Mouse (Mus musculus) left cerebral cortex, adult 8-10 months (tissue): ENCODE measurements at regions not wholly inside any gene's neighbourhood (a gene's known extent, or its start where the extent isn't known, plus 50 kb on each side); places are given as distances from the start of the nearest gene placed in this dataset.

Experiments
- DNase-seq, 2 experiments: peaks; one replicate each; pipeline ENCODE4 v3.0.0; 2022; ENCODE audit warnings: low spot score in 2 of 2

GRCm38 (mm10) chr16:9113801-9114200 lies 283.9 kb downstream of the 1810013L24Rik start:
- no peak for DNase-seq

GRCm38 (mm10) chr16:9115548-9115947 lies 285.6 kb downstream of the 1810013L24Rik start:
- DNase-seq, result no peak

GRCm38 (mm10) chr16:9121581-9121980 lies 291.7 kb downstream of the 1810013L24Rik start:
- DNase-seq, result no peak

GRCm38 (mm10) chr16:9132113-9132512 lies 302.2 kb downstream of the 1810013L24Rik start:
- DNase-seq, result no peak

GRCm38 (mm10) chr16:9132778-9133177 lies 302.9 kb downstream of the 1810013L24Rik start:
- no peak for DNase-seq

GRCm38 (mm10) chr16:9135377-9135776 lies 305.5 kb downstream of the 1810013L24Rik start:
- no peak for DNase-seq

GRCm38 (mm10) chr16:9138552-9139224 lies 308.8 kb downstream of the 1810013L24Rik start:
- DNase-seq, result no peak

GRCm38 (mm10) chr16:9139405-9139804 lies 309.5 kb downstream of the 1810013L24Rik start:
- no peak for DNase-seq

GRCm38 (mm10) chr16:9149209-9150135 lies 319.6 kb downstream of the 1810013L24Rik start:
- no peak for DNase-seq

- no peak for DNase-seq
These were observed 322.0 kb downstream of the 1810013L24Rik start for GRCm38 (mm10) chr16:9151936-9152335.

GRCm38 (mm10) chr16:9153501-9153900 lies 323.6 kb downstream of the 1810013L24Rik start:
- DNase-seq, result no peak

- DNase-seq, result no peak
These were observed 335.9 kb downstream of the 1810013L24Rik start for GRCm38 (mm10) chr16:9165763-9166310.

- no peak for DNase-seq
These were observed 346.5 kb downstream of the 1810013L24Rik start for GRCm38 (mm10) chr16:9176402-9176801.

GRCm38 (mm10) chr16:9195821-9196220 lies 365.9 kb downstream of the 1810013L24Rik start:
- no peak for DNase-seq

- peak in 1 of 2 experiments; percentile 53 for DNase-seq
These were observed 369.1 kb downstream of the 1810013L24Rik start for GRCm38 (mm10) chr16:9198903-9199532.

GRCm38 (mm10) chr16:9208602-9209001 lies 378.7 kb downstream of the 1810013L24Rik start:
- DNase-seq, result no peak

GRCm38 (mm10) chr16:9211485-9211884 lies 381.6 kb downstream of the 1810013L24Rik start:
- DNase-seq, result no peak

- DNase-seq, result no peak
These were observed 385.2 kb downstream of the 1810013L24Rik start for GRCm38 (mm10) chr16:9215131-9215530.

- no peak for DNase-seq
These were observed 387.5 kb downstream of the 1810013L24Rik start for GRCm38 (mm10) chr16:9217361-9217760.

GRCm38 (mm10) chr16:9230178-9230577 lies 400.3 kb downstream of the 1810013L24Rik start:
- no peak for DNase-seq

- DNase-seq, result no peak
These were observed 412.2 kb downstream of the 1810013L24Rik start for GRCm38 (mm10) chr16:9242099-9242498.

- no peak for DNase-seq
These were observed 417.3 kb downstream of the 1810013L24Rik start for GRCm38 (mm10) chr16:9247198-9247597.
